Mouse (Mus musculus) ovary, postnatal 10 days (tissue): ENCODE measurements around the gene Epb41l2.

Experiments
- DNase-seq: peaks from one replicate; pipeline ENCODE4 v3.0.0; 2022; ENCODE audit warnings: low spot score

The Epb41l2 gene

DNA sequence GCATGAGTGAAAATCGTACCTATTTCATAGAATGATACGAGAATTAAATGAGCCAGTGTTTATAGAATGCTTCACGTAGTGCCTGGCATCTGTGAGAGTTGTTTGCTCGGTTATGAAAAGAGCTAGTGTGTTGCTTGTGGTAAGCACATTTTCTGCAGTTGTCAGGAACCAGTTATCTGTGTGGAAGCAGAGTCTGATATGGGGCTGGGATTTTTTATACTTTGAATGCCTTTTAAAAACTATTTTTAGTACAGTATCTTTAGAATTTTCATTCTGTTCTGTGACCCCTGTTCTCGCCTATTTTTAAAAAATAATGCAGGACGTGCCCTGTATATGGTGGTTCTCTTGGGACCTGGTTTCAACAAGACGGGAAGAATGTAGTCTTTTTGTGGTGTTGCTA, 6.1 kb downstream of the Epb41l2 start:
- no peak for DNase-seq

DNA sequence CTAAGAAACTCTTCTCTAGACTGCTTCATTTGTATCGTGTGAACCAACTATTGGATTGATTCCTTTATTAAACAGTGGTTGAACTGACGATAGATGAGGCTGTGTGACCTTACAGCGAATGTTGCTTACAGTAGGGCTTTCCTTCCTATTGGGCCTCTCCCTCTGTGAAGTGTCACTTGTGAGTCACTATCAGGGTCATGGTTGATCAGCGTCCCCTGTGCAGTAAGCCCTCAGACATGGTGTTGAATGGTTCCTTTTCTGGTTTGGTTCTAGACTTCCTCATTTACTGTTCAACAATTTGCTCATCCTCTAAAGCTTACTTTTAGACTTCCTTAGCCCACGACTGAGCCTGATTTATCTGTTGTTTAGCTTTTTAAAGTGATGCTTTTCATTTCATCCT, 7.1 kb downstream of the Epb41l2 start:
- no peak for DNase-seq

DNA sequence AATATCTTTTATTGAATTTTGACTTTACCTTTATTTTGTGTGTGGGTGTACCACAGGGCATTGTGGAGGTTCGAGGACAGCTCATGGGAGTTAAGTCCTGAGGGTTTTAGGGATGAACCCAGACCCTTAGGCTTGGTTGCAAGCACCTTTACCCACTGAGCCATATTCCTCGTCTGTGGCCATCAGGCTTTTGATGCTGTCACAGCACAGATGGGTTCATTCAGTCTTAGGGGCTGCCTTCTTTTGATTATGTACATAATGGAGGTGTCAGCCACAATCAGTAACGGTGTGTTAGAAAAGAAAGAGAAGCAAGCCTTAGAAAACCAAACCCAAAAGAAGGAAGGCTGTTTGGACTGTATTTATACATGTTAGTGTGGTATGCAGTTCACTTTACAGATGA, 9.3 kb downstream of the Epb41l2 start:
- DNase-seq, result no peak

DNA sequence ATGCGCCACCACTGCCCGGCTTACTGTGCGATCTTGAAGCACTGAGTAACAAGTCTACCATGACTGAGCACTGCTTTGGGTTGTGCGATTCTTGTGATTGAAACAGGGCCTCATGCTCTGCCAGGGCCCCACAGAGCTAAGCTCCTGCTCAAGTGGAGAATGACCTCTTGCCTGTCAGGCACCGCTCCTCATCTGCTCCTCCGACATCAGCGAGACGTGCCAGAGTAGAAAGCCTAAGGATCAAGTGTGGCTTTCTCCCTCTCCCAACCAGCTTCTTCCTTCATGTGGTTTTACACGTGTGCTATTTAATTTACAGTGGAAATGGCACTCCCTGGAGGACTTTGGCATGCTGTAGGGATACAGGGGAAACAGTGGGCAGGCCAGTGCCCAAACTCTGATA, 10.1 kb downstream of the Epb41l2 start:
- no peak for DNase-seq

DNA sequence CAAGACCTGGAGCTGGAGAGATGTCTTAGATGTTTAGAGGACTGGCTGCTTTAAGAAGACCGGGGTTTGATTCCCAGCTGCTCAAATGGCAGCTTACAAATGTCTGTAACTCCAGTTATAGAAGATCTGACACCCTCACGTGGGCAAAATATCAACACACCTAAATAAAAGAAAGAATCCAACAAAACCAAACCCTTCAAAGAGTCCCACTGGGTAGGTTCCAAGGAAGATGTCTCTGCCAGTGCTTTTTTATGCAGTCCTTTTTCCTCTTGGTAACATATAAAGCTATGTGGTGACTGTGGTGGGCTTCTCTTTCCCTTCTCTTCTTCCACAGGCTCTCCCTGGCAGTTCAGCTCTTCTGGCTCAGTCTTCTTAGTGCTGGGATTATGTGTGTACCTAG, 11.7 kb downstream of the Epb41l2 start:
- no peak for DNase-seq

DNA sequence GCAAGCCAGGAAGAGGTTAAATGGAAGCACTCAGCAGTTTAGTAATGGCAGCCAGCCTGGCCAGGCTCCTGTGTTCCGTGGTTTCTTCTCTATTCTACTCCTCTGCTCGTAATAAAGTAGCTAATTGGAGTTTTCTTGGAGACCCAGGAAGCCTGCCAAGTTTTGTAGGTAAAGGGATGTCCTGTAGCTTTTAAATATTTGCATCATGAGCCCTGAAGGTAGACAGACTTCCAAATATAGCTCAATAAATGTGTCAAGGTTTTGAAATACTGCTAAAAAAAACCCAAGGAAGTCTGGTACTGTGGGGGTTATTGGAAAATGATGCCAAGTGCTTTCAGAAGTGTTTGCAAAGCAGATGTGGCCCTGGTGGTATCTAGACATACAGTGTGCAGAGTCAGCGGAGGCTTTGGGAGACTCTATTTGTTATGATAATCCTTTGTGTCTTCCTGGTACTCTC, 12.3 kb downstream of the Epb41l2 start:
- DNase-seq, result no peak

DNA sequence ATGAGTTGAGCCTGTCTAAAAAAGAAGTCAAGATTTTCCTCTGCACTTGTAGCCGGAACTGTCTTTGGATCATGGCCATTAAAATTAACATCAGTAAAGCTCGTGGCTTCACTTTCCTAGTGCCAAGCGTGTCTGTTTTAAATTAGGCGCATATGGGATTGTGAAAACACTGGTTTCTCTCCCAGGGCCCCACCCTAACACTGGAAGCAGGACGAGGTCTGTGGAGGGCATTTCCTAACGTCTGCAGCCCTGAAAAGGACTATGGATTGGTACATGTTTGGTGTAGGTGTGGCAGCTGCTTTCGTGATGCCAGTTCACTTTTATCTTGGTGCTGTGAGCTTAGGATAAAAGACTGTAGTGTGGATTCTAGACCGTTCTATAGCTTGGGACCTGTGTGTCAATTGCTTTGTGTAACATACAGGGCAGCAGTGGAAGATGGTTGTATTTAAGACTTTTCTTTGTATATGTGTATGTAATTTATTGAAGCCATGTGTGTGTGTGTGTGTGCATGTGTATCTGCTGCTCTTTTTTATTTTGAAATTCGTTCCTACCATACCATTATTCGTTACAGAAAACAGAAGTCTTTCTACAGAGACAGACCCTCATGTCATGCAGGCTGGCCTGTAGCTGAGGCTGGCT, 13.0 kb downstream of the Epb41l2 start:
- no peak for DNase-seq

DNA sequence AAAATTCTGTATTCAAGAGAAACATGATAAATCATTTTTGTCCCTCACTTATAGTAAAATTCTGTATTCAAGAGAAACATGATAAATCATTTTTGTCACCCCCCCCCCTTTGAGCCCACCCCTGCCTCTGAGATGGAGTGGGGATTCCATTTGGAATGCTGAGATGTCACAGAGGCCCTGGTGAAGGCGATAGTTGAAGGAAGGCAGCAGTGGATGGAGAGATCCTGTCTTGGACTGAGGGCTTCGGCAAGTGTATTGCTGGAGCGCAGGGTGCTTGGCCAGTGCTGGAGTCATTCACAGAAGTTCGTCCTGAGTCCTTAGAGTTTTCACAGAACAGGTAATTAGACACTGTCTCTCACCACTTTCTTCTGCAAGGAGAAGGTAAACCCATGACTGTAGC, 15.4 kb downstream of the Epb41l2 start:
- no peak for DNase-seq

DNA sequence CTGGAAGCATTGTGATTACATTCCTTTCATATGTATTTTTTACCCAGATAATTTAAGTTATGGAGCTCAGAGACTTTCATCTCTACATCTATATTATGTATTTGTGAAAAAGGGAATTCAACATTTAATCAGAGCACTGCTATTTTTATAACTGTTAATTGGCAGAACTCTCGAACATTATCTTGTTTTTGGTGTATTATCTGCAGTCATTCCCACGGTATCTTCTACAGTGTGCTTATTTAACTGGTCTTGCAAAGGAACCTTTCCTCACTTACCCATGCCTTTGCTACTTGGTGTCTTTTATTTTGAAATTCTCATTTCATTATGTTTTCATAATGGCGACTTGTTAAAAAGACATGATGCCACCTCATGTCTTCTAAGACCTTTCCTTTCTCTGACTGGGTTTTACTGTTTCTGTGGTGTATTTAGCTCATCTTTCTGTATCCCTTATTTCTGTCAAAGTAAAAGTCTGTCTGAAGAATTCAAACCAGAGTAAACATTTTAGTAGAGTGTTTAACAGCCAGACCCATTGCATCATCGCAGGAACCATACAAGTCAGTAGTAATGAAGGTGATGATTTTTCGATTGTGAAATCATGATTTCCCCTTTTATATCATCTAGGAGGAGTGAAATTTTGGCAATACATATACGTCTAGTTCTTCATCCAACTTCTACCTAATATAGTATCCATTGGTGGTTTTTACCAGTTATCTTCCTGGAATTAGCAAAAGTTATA, 21.3 kb downstream of the Epb41l2 start:
- DNase-seq, result no peak

DNA sequence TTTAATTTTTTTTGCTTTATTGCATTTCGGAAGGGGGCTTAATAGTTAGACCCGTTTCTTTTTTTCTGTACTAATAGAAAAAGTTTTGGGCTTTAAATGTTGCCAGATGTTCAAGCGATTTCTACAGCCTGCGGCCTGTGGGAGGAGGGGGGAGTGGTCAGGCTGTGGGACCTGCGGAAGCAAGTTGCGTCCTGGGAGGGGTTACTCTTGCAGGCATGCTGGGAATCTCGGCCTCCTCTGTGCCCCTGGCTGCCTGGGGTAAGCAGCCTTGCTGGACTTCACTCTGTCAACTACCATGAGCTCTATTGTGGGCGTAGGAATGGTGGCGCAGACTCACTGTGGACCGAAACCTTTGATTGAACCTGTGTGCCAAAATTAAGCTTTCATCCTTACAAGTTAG, 22.4 kb downstream of the Epb41l2 start:
- no peak for DNase-seq

DNA sequence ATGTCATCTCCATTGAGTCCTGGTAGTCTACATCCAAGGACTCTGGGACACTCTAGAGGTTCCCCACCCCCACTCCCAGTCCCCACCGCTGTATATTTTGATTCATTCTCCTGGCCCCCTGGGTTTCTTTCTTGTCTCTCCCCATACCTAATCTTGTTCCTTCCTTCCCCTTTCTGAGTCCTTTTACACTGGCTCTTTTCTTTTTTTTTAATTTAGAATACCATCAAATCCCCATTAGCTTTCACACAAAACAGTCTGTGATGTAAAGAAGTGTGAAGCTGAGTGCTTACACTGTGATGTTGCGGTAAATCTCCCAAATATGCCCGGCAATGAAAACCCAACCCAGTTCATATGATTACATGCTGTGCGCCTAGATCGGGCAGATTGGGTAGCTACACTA, 23.6 kb downstream of the Epb41l2 start:
- no peak for DNase-seq

DNA sequence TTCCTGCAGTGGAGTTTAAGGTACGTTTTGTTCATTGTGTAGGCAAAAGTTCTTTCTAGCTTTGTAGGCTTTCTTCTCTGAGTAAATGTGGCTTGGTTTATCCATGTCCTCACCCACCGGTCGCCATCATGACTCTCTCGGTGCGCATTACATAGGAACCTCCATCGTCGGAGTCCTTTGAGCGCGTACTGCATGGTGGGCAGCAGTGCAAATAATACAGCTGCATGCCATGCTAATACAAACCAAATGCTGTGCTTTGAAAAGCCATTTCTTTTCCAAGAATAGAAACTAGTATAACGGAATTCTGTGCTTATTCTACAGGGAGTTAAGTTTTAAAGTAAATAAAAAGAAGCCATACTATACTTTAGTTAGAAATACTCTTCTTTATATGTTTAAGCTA, 24.8 kb downstream of the Epb41l2 start:
- DNase-seq, result no peak

DNA sequence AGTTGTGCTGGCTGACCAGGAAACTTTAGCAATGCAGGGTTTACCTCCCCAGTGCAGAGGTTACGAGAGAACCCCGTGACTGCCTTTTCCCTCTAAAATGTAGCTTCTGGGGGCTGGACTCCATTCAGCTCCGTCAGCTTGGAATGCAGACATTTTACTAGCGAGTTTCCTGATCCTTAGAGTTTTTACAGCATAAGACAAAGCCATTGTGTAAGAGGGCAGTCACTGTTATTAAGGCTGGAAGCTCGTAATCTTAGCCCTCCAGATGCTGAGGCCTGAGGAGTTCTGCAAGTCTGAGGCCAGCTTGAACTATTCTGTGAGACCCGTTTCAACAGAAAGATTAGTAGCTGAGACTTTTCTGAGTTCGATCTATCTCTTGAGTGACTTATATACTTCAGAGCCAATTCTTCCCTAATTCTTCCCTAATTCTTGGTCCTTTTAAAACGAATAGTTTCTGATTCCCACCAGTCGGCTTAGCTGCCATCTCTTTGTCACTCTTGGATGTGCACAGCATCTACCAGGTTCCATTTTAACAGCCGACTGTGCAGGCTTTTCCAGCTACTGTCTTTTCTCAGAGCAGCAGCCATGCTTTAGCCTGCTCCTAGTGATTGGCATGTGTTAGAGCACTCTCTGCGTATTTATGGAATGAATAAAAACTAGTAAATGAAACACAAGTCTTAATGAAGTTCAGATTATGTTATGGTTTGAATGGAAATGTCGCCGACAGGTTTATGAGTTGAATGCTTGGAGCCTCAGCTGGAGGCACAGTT, 26.4 kb downstream of the Epb41l2 start:
- DNase-seq, result no peak

DNA sequence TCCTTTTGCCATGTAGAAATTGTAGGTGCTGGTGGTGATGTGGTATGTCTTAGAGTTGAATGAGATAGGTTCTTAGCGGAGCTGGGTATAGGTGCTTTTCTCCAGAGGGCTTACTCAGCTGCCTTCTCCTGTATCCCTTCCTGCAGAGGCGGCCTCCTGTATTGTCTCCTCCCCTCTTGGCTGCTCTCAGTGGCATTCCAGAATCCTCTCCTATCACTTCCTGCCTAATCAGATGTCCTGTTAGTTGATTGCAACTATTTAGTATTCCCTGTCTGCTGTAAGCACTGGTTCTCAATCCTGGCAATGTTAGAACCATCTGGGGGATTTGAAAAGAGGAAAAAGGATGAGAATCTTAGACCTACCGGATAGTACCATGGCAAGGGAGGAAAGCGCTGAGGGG, 27.3 kb downstream of the Epb41l2 start:
- DNase-seq, result no peak

DNA sequence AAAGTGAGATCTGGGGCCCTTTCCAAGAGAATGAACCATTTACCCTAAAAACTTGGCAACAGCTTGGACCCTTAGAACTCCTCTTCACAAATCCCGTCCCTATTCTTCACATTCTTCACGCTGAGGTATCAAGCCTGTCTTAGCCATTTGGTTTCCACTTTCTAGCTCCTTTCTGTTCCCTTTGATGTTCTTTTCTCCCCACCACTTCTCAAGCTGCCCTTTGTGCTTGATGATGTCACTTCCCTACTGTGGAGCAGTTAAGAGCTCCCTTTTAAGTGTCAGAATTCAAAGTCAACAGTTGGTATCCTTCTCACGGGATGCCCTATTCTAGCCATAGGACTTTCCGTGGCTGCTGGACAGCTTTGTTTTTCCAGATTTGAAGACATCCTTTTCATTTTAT, 27.7 kb downstream of the Epb41l2 start:
- DNase-seq, result no peak

DNA sequence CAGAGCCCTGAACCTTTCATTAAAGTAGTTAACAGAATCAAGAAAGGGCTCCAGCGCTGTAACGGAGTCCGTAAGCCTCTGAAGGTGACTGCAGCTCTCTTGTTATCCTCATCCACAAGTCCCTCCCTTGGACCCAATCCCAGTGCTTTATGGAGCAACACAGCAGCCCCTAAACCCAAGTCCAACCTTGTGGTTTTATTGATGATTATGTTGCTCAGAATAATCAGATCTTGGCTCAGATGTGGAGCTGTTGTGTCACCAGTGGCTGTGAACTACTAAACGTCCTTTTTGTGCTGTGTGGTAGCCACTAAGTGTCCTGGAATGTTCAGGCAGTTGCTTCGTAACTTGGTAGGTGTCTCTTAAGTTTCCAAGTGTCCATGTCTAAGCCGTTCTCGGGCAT, 33.2 kb downstream of the Epb41l2 start:
- no peak for DNase-seq

DNA sequence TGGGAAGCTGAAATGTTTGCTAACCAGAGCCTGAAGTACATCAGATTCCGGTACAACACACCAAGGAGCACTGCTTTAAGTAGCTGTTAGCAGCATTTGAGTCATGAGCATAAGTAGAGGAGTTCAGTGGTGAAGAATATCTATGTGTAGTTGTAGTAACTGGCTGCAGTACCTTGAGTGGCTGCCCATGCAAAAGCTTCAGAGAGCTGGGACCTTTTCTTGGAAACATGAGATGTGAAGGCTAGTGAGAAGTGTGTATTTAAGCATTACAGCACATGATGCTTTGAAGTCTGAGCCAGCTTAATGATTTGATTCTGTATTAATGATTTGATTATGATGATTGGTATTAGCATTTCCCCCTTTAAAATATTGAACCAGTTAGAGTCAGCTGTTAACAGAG, 34.1 kb downstream of the Epb41l2 start:
- DNase-seq, result no peak

DNA sequence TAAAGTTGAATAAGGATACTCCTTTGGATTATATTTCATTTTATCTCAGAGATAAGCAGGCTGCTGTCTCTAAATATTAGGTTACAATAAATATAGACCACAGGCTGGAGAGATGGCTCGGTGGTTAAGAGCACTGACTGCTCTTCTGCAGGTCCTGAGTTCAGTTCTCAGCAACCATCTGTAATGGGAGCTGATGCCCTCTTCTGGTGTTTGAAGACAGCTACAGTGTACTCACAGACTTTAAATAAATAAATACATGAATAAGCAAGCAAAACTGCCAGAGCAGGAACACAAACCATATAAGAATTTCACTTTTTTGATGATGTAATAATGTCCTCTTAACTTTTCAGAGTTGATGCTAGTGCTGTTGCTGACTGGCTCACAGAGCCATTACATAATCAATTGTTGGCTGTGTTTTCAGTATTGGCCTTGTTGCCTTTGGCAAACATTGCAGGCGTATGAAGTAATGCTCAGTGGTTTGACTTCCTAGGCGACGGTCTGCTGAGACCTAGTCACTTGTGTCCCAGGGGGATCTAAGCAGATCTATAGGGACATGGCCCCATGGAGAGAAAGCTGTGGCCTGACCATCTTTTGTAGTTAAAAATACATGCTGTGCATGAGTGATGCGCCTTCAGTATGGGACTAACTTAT, 35.8 kb downstream of the Epb41l2 start:
- no peak for DNase-seq

DNA sequence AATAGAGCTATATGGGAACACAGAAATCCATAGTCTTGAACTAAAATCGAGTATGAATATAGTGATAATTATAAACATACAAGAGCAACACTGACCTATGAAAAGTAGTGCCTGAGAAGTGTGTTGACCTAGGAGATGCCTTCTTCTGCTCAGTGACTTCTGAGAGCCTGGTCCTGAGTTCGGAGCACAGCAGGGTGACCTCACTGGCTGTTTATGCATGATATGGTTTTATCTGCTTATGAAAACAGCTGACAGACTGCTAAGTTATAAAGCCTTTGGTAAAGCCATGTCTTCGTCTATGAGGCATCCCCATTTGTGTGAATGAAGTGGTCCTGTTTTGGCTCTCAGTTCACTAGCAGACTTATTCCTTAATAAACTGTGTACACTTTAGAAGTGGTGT, 37.3 kb downstream of the Epb41l2 start:
- DNase-seq, result no peak

DNA sequence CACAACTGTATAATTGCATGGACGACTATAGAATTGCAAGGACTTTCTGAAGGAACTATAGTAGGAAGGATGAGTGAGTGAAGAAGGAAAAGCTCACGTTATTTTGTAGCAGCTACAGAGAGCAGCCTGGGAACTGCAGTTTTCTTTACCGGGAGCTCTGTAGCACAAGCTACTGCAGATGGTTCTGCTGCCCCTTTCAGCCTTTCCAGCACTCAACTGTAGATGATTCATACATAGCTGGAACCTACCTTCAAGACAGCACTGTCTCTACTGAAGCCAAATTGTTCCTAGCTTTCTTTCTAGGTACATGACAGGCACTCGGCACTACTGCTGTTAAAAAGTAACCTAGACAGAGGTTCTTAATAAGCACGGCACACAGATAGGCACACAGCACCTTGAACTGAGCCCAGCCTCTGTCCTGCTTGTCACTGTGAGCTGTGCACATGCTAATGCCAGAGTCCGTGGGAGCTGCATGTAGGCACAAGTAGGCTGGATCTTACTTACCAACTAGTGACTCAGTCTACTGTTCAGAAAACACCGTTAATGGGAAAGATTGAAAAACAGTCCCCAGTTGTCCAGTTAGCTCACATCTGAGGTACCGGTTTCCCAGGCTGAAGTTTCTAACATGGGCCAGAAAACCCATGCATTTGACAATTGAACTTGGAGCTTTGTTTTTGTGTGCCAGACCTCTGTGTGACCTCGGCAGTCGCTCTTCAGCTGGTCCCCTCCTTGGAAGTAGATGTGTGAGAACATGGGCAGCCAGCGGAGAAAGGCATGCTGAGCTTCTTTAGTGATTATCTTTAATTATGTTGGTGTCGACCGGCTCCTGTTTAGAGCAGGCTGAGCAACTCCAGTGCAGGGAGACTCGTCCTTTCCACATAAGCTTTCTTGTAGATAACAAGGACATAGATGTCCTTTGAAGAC, 38.4 kb downstream of the Epb41l2 start:
- DNase-seq, result no peak

DNA sequence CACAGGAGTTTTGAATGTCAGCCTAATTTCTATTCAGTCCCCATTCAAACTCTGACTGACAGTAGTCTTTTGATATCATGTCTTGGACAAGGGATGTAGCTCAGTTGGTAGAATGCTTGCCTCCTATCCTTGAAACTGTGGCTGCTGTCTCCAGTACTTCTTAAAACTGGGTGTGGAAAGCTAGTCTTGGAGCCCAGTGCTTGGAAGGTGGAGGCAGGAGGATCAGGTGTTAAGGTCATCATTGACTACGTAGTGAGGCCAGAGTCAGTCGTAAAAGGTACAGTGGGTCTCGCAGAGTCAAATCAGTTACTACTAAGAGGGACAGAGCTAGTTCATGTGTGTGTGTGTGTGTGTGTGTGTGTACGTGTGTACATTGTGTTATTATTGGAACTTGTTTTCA, 39.4 kb downstream of the Epb41l2 start:
- no peak for DNase-seq

DNA sequence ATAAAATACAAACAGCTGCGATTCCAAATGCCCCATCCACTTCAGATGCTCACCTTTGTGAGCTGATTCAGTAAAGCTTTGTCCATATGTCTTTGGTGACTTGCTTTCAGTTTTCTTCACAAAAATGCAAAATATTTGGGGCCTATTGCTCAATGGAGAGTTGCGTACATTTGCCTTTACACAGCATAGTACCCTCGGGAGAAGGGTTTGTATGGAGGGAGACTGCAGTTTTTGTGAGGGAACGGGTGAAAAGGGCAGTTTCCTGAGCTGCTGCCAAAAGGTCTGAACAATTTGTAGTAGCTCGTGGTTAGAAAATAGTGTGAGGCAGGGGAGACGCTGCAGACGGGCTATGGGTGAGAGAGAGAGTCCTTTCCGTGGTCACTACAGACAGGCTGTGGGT, 40.5 kb downstream of the Epb41l2 start:
- DNase-seq, result no peak
